Mouse (Mus musculus) embryonic facial prominence, embryonic 10.5 days (tissue): ENCODE results near the gene Rcc2. TPM values are rescaled to one million over a fixed set of nuclear protein-coding genes. Genes with fewer than 3 reads are reported as not detected.

Source experiments
- microRNA-seq: library from miRNA; unstranded; fragments of <30 nt; microRNA quantifications from one replicate; pipeline ENCODE4, GENCODE M21; 2017
- polyA plus RNA-seq: library from polyadenylated mRNA; unstranded; fragments of >200 nt; fragmentation: Nextera tagmentation; extraction: Ambion mirVana; gene quantifications from 2 replicates; pipeline ENCODE4 v1.2.1, GENCODE M21; 2016

Rcc2 gene
- polyA plus RNA-seq, 1 experiment from 2014 or later: 54.4 TPM

Small RNA genes lying within 50 kb of the gene (microRNA-seq; reads per million reads assigned to microRNA genes)
- gene Gm23045 (not detected), gene Gm25951 (not detected)

Other genes with a start within 250 kb of the Rcc2 start
- gene Arhgef10l, start 34.5 kb upstream of the Rcc2 start, polyA plus RNA-seq: 17.9 and 18.2 TPM in 2 replicates
- not detected in 2 replicates for gene Padi6, start 42.1 kb downstream of the Rcc2 start, polyA plus RNA-seq
- 0.30 and 0.49 TPM in 2 replicates for gene Padi4, start 73.7 kb downstream of the Rcc2 start, polyA plus RNA-seq
- gene Padi3, start 110.1 kb downstream of the Rcc2 start, polyA plus RNA-seq: 0.28 and 0.60 TPM in 2 replicates
- 0.10 and 0.22 TPM in 2 replicates for gene Padi1, start 145.2 kb downstream of the Rcc2 start, polyA plus RNA-seq
- 0.97 and 1.6 TPM in 2 replicates for gene Padi2, start 205.8 kb downstream of the Rcc2 start, polyA plus RNA-seq